Mouse (Mus musculus): ENCODE measurements at regions not wholly inside any gene's neighbourhood (a gene's known extent, or its start where the extent isn't known, plus 50 kb on each side); places are given as distances from the start of the nearest gene placed in this dataset.

DNA sequence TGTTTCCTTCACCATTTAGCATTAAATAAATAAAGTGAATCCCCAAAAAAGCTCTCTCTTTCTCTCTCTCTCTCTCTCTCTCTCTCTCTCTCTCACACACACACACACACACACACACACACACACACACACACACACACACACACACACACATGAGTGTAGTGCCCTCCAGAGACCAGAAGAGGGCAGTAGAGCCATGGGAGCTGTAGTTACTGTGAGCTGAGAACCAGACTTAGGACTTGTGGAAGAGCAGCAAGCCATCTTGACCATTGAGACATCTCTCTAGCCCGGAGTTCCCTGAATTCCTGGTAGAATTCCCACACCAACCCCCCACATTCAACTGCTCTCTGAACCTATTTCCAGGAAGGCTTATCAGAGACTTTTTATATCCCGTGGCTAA lies 190.3 kb downstream of the Rplp1 start:
- Histone ChIP-seq H3K27me3 (ENCODE audit: control insufficient read depth, insufficient read depth, low read length, poor library complexity, severe bottlenecking) (no peaks in the 10 kb centered on the region), H3K4me1 (ENCODE audit: control insufficient read depth, insufficient read depth, low read length) (peaks cover 3% of the 10 kb centered on the region), H3K27ac (ENCODE audit: insufficient read depth, low read length) (no peak overlapping the region), H3K36me3 (ENCODE audit: control insufficient read depth, insufficient read depth, low read length, poor library complexity, severe bottlenecking) (no peaks in the 10 kb centered on the region), H3K9ac (ENCODE audit: low read depth, poor library complexity, severe bottlenecking) (no peak overlapping the region), H3K4me3 (ENCODE audit: low read depth, low read length) (no peak overlapping the region), H3K9me3 (replicated peaks; ENCODE audit: control insufficient read depth, insufficient read depth, low read length, poor library complexity, severe bottlenecking) (no peaks in the 10 kb centered on the region)
- no peak for TF ChIP-seq EP300 (IDR thresholded peaks at IDR 0.05; ENCODE audit: insufficient read depth, low read depth, low read length)
- peak; percentile 44 for TF ChIP-seq CTCF (IDR thresholded peaks at IDR 0.05; ENCODE audit: low read depth, low read length)

DNA sequence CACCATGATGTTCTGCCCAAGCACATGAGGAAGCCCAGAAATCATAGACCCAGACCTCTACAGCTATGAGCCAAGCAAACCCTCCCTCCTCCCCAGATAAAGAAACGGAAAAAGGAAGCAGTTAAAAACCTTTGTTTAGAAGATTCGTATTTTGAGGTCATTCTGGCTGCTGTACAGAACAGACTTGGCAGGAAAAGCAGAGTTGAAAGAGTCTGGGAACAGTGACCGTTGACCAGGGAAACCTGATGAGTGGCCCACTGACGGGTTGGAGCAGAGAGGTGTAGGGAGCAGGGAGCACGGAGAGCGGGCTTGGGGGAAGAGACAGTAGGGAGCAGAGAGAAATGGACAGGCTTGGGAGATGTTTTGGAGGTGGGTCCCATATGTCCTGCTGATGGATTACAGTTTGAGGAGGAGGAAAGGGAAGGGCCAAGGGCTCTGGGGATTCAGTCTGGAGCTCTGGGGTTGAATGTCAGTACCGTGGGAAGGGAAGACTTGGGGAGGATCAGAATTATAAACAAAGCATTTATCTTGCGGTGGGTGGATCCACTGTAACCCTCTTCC lies 191.2 kb downstream of the Rplp1 start:
- H3K4me3 ChIP-seq (ENCODE audit: low read depth, low read length) = no peak overlapping the region
- TF ChIP-seq POLR2A (IDR thresholded peaks at IDR 0.05; ENCODE audit: insufficient read depth, low read length) (no peak), EP300 (IDR thresholded peaks at IDR 0.05; ENCODE audit: insufficient read depth, low read depth, low read length) (no peak), CTCF (IDR thresholded peaks at IDR 0.05; ENCODE audit: low read depth, low read length) (no peak)
- H3K9me3 ChIP-seq (replicated peaks; ENCODE audit: control insufficient read depth, insufficient read depth, low read length, poor library complexity, severe bottlenecking) = no peaks in the 10 kb centered on the region
- H3K9ac ChIP-seq (ENCODE audit: low read depth, poor library complexity, severe bottlenecking) = no peak overlapping the region
- H3K27me3 ChIP-seq (ENCODE audit: control insufficient read depth, insufficient read depth, low read length, poor library complexity, severe bottlenecking) = no peaks in the 10 kb centered on the region
- no peak overlapping the region for H3K27ac ChIP-seq (ENCODE audit: insufficient read depth, low read length)
- H3K4me1 ChIP-seq (ENCODE audit: control insufficient read depth, insufficient read depth, low read length) = peaks cover 3% of the 10 kb centered on the region
- no peaks in the 10 kb centered on the region for H3K36me3 ChIP-seq (ENCODE audit: control insufficient read depth, insufficient read depth, low read length, poor library complexity, severe bottlenecking)

DNA sequence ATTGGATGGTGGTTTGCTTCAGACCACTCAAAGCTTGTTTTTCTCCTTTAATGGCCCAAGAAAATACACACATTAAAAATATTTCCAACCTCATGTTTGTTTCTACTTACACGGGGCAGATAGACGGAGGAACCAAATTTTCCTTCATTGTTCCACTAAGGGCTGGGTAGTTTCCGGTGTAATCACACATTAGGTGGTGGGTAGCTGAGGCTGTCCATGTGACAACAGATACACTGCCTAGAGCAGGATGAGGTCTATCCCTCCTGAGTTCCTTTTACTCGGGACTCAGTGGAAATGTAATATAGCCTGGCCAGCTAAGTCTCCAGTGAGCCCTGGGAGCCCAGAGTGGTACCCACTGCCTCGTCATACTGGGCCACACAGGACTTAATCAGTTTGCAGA lies 192.5 kb downstream of the Rplp1 start:
- H3K27me3 ChIP-seq (ENCODE audit: control insufficient read depth, insufficient read depth, low read length, poor library complexity, severe bottlenecking) = no peaks in the 10 kb centered on the region
- H3K36me3 ChIP-seq (ENCODE audit: control insufficient read depth, insufficient read depth, low read length, poor library complexity, severe bottlenecking) = no peaks in the 10 kb centered on the region
- TF ChIP-seq EP300 (IDR thresholded peaks at IDR 0.05; ENCODE audit: insufficient read depth, low read depth, low read length) (no peak), CTCF (IDR thresholded peaks at IDR 0.05; ENCODE audit: low read depth, low read length) (no peak), POLR2A (IDR thresholded peaks at IDR 0.05; ENCODE audit: insufficient read depth, low read length) (no peak)
- no peak overlapping the region for H3K9ac ChIP-seq (ENCODE audit: low read depth, poor library complexity, severe bottlenecking)
- H3K4me3 ChIP-seq (ENCODE audit: low read depth, low read length) = no peak overlapping the region
- H3K9me3 ChIP-seq (replicated peaks; ENCODE audit: control insufficient read depth, insufficient read depth, low read length, poor library complexity, severe bottlenecking) = no peaks in the 10 kb centered on the region
- no peak overlapping the region for H3K27ac ChIP-seq (ENCODE audit: insufficient read depth, low read length)
- no peaks in the 10 kb centered on the region for H3K4me1 ChIP-seq (ENCODE audit: control insufficient read depth, insufficient read depth, low read length)

DNA sequence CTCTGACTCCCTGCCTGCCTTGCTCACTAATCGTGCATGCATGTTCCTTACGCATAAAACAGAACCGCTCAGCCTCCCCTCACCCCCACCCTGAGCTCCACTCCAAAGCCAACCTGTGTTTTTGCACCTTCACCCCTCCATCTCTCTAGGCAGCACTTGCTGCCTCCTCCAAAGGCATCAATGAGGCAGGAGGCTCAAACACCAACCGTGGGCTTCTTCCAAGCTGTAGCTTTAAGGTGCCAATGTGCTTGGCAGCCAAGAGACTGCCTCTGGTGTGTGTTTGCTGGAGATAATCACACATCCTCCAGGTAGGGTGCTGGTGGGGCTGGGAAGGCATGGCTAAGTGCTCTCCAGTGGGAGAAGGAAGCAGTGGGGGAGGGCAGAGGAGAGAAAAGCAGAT lies 193.3 kb downstream of the Rplp1 start:
- no peaks in the 10 kb centered on the region for H3K9me3 ChIP-seq (replicated peaks; ENCODE audit: control insufficient read depth, insufficient read depth, low read length, poor library complexity, severe bottlenecking)
- no peaks in the 10 kb centered on the region for H3K4me1 ChIP-seq (ENCODE audit: control insufficient read depth, insufficient read depth, low read length)
- no peaks in the 10 kb centered on the region for H3K36me3 ChIP-seq (ENCODE audit: control insufficient read depth, insufficient read depth, low read length, poor library complexity, severe bottlenecking)
- H3K27me3 ChIP-seq (ENCODE audit: control insufficient read depth, insufficient read depth, low read length, poor library complexity, severe bottlenecking) = no peaks in the 10 kb centered on the region
- TF ChIP-seq POLR2A (IDR thresholded peaks at IDR 0.05; ENCODE audit: insufficient read depth, low read length) = no peak
- H3K4me3 ChIP-seq (ENCODE audit: low read depth, low read length) = no peak overlapping the region
- H3K9ac ChIP-seq (ENCODE audit: low read depth, poor library complexity, severe bottlenecking) = no peak overlapping the region
- no peak overlapping the region for H3K27ac ChIP-seq (ENCODE audit: insufficient read depth, low read length)

DNA sequence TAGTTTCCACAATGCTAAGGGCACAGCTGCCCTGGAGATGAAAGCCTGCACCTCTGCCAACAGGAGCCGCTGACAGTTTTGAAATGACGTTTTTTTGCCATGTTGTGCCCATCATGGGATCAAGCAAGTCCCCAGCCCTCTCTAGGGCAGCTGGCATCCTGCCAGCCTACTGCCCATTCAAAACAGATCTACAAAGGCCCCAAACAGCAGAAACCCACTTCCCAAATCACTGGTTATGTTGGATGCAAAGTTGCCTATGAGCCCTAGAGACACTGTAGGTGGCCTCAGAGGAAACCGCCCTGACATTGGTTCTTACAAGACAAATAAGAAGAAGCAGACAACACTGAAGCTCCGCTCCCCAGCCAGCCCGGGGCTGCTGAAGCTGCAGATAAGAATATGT lies 194.1 kb downstream of the Rplp1 start:
- H3K4me3 ChIP-seq (ENCODE audit: low read depth, low read length) = no peak overlapping the region
- no peaks in the 10 kb centered on the region for H3K36me3 ChIP-seq (ENCODE audit: control insufficient read depth, insufficient read depth, low read length, poor library complexity, severe bottlenecking)
- no peak overlapping the region for H3K27ac ChIP-seq (ENCODE audit: insufficient read depth, low read length)
- no peaks in the 10 kb centered on the region for H3K9me3 ChIP-seq (replicated peaks; ENCODE audit: control insufficient read depth, insufficient read depth, low read length, poor library complexity, severe bottlenecking)
- H3K9ac ChIP-seq (ENCODE audit: low read depth, poor library complexity, severe bottlenecking) = no peak overlapping the region
- H3K4me1 ChIP-seq (ENCODE audit: control insufficient read depth, insufficient read depth, low read length) = no peaks in the 10 kb centered on the region
- no peak for TF ChIP-seq EP300 (IDR thresholded peaks at IDR 0.05; ENCODE audit: insufficient read depth, low read depth, low read length)
- no peak for TF ChIP-seq CTCF (IDR thresholded peaks at IDR 0.05; ENCODE audit: low read depth, low read length)
- TF ChIP-seq POLR2A (IDR thresholded peaks at IDR 0.05; ENCODE audit: insufficient read depth, low read length) = no peak
- H3K27me3 ChIP-seq (ENCODE audit: control insufficient read depth, insufficient read depth, low read length, poor library complexity, severe bottlenecking) = no peaks in the 10 kb centered on the region

DNA sequence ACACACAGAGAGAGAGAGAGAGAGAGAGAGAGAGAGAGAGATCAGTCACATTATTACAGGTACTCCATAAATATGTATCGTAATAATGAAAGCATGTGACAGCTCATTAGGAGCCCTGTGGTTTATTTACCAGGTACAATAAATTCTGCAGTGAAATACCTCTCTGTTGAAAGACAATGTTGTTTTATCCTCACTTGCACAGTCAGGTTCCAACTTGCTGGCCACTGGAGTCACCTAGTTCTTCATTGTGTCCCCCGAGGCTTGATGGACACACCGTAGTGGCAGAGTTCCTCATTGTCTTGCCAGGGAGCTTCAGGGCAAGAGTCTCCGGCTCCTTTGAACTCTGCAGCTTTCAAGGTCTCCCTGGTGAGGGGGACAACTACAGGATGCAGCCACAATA lies 197.6 kb downstream of the Rplp1 start:
- Histone ChIP-seq H3K4me1 (ENCODE audit: control insufficient read depth, insufficient read depth, low read length) (no peaks in the 10 kb centered on the region), H3K27me3 (ENCODE audit: control insufficient read depth, insufficient read depth, low read length, poor library complexity, severe bottlenecking) (no peaks in the 10 kb centered on the region)
- TF ChIP-seq EP300 (IDR thresholded peaks at IDR 0.05; ENCODE audit: insufficient read depth, low read depth, low read length) (no peak), POLR2A (IDR thresholded peaks at IDR 0.05; ENCODE audit: insufficient read depth, low read length) (no peak), CTCF (IDR thresholded peaks at IDR 0.05; ENCODE audit: low read depth, low read length) (no peak)

More for the DNA sequence above, 197.6 kb downstream of the Rplp1 start:
- Histone ChIP-seq H3K9ac (ENCODE audit: low read depth, poor library complexity, severe bottlenecking) (no peak overlapping the region), H3K36me3 (ENCODE audit: control insufficient read depth, insufficient read depth, low read length, poor library complexity, severe bottlenecking) (no peaks in the 10 kb centered on the region), H3K4me3 (ENCODE audit: low read depth, low read length) (no peak overlapping the region), H3K9me3 (replicated peaks; ENCODE audit: control insufficient read depth, insufficient read depth, low read length, poor library complexity, severe bottlenecking) (no peaks in the 10 kb centered on the region), H3K27ac (ENCODE audit: insufficient read depth, low read length) (no peak overlapping the region)
